Mouse (Mus musculus) frontal cortex, postnatal 25 days (tissue): ENCODE data around the gene Arpc5.
A peak's percentile ranks its signal among the peaks of the same experiment; 100 is the strongest.
"Not testable (repeated sequence)": the region's sequence is repeated elsewhere in the genome, so short reads cannot be mapped to it uniquely, and the experiment has no call there.

Experiments
- DNase-seq, 2 experiments: peaks; one replicate each; pipeline ENCODE4 v3.0.0; 2022; ENCODE audit warnings: low spot score in 2 of 2

Arpc5 gene

DNA sequence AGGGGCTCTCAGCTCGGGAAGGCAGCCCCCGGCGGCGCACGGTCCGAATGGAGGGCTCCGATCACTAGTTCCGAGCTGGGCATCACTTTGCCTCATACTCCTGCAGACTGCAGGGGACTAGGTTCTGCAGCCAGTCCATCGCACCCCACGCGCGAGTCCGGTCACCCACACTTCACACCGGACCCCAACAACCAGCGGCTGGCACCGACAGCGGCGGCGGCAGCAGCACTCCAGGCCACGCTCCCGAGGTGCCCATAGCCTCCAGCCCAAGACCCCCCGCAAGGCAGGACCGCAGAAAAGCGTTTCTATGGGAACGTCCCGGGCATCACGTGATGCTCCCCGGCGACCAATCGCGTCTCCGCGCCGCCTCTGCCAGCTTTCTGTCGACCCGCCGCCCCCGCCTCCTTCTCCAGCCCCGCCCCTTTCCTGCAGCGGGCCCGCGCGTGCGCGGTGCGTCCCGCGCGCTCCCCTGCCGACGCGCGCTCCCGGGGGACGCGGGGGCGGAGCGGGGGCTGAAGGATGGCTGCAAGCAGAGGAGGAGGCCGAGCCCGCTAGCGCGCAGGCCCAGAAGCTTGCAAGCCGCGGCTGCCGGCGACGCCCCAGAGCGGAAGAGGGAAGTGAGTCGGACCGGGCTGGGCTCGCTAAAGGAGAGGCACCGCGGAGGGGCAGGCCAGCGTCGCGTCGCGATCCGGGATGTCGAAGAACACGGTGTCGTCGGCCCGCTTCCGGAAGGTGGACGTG, at the start of gene Arpc5, which contains the start of gene Rgl1:
Gene Arpc5 (plus strand): TSS at position 511 of the 741 bp plus-strand sequence.
Gene Rgl1 (minus strand): TSS at position 320 of the 741 bp plus-strand sequence.
- peak; percentile 89 to 91 for DNase-seq

DNA sequence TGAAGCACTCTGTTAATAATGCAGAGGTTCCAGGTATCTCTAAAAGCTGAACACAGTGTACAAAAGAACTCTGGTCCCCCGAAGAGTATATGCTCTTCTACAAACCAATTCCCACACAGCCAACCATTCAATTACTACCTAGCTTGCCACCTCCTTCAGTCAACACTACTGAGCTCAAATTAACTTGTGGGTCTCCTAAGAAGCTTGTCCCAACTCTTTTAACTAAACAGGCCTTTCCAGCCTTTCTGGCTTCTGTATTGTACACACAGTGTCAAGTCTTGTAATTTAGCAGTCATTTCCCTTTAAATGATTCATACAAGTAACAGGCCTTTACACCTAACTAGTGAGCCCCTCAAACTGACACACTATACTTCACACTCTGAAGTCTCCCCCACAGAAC, 49.0 kb upstream of the Arpc5 start:
- DNase-seq = no peak

DNA sequence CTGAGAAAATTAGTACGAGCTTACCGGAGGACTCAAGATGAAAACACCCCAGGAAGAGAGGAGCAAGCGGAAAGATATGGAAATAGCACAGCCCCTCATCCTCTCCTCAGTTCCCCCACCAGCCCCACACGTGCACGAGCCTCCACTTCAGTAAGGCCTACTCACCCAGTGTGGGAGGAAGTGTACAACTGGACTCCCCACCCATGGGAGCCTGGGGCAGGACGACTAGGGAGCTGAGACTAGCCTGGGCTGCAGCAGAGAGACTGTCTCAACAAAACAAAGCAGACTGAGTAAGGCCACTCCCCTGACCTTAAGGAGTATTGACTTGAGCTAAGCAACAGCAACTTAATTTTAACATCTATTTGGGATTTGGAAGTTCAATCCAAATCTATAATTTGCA, 48.1 kb upstream of the Arpc5 start:
- no peak for DNase-seq

DNA sequence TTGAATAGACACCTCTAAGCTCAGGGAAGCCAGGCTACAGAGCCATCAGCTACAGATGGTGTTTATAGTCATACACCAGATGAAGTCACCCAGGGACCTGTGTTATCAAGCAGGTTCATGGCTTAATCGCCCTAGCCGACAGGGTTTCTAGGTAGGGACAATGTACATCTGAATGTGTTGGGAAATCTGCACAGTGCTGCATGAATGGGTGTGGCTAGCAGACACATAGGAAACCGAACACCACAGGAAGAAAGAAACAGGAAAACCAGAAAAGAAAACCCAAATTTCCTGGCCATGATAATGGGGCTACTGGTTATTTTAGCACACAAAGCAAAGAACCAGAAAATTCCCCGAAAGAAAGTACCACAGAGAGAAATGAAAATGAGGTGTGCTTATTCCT, 45.4 kb upstream of the Arpc5 start:
- no peak for DNase-seq

DNA sequence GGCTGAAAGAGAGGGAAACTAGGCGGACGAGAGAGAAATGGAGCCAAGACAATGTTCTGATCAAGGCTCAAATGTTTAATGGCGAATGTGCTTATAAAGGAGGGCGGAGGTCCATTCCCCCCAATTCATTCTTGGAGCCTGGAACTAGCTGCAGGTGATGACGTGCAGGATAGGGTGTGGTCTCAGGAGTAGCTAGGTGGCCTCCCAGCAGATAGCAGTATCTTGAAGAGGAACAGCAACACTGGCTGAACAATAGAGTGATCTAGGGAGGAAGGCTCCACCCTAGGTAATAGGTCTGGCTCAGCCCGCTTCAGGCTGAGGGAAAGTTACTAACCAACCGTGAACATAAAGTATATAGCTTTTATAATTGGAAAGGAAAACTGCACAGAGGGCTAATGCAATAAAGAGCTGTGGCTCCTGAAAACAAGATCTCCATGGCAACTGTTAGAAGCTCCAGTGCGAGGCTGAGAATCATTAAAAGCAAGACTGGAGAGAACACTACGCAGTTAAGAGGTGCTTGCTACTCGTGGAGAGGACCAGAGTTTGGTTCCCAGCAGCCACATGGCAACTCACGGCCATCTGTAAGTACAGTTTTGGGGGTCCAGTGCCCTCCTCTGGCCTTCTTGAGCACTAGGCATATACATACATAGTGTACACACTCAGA, 44.7 kb upstream of the Arpc5 start:
- DNase-seq = no peak

DNA sequence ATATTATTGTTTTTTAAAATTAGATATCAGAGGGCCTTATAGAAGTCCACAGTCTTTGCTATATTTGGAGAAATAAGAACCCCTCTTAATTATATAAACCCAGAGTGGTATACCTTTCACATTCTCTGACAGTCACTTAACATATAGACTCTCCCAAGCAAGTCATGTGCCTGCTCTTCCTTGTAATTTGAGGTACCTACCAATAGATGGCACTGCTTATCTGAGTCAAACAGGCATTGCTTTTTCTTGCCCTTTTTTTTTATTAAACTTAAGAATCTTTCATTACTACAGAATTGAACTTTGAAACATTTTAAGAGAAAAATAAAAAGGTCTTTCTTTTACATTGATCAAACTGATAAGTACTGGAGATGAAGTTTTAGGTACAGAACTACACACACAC, 42.1 kb upstream of the Arpc5 start:
- no peak for DNase-seq

DNA sequence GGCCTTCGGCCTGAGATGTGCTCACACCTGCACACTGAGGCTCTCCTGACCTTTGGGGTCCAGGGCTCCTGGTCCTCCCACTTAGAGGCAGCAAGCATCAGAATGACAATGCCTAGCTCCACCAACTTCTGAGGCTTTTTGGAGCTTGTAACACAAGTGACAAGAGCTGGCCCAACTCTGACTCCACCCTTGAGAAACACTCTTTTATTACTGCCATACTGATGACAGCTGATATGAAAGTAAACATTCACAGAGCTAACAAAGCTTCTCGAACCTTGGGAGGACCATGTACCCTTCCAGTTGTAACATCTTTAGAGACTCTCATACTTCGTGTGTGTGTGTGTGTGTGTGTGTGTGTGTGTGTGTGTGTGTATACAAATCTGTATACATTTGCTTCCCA, 40.2 kb upstream of the Arpc5 start:
- no peak for DNase-seq

DNA sequence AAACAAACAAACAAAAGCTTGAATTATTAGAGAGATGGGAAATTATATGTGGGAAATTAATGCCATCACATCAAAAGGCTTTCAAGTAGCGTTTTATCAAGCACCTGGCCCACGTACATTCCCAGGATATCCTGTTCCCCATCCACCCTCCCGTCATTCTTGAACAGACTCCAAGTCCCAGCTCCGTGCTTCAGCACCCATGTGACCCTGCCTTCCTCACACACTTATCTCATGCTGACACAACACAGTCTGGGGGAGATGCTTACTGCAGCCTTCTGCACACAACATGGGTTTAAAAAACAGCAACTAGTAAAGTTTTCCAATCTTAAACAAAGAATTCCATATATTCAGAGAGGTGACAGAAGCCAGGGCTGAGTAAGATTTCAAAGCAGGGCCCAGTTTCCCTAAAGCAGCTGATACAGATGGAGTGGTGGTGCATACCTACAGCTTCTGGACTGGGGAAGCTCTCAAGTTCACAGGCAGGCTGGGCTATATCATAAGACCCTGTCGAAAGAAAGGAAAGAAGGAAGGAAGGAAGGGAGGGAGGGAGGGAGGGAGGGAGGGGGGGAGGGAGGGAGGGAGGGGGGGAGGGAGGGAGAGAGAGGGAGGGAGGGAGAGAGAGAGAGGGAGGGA, 38.6 kb upstream of the Arpc5 start:
- no peak for DNase-seq

DNA sequence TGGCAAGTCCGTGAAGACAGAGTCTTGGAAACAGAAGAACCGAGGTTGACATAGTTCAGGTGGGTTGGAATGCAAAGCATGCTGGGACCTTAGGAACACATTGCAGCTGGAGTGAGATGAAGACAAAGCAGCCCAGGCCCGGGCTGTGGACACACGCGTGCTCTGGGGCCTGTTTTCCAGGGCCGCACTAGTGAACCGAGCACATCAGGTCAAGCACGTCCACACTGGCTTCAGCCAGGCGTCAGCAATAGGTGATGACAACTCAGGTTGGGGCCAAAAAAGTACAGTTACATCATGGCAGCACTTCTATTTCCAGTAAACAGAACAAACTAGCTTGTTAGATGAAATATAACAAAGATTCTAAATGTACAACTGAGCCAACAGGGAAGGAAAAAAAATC, 27.5 kb upstream of the Arpc5 start:
- no peak for DNase-seq

DNA sequence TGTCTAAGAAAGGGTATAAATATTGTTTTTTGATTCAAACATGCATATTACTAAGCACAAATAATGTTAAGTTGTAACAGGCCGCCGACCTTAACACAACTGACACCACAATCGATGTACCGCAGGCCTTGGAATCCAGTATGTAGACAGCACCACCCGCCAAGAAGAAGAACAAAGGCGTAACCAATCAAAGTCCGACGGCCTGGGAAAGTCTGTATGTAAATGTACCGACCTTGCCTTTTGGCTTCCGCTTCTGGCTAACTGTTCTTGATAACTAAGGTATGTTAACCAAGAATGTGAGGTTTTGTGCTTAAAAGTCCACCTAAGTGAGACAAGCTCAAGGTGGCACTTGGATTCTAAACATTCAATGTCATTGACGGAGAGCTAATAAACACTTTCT, 27.0 kb upstream of the Arpc5 start:
- no peak for DNase-seq

DNA sequence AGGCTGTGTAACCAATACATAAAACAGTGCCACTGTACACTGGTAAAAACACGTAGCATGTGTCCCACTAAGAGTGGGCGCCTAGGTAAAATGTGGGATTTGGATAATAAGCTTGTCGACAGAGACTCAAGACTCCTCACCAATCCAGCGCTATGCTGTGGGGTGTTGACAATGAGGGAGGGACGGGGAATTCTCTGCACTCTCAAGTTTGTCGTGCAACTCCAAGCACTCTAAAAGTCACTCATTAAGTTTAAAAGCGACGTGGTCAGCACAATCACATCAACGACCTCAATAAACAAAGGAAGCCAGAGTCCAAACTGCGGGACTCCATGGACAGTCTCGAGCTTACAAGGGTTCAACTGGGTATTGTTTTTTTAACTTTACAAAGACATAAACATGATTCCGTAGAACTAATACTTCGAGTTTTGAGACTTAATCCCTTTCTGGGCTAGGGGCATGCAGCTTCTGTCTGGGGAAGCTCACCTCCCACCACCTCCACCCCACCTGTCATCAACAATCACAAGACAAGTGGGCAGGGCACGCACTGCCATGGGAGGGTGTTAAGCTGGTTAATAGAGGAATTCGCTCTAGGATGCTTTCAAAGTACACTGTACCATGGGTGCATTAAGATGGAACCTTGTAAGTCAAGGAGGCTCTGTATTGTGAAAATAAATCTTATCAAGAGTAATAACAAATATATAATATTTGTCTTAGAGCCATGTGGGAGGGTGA, 23.1 kb upstream of the Arpc5 start:
- no peak for DNase-seq

DNA sequence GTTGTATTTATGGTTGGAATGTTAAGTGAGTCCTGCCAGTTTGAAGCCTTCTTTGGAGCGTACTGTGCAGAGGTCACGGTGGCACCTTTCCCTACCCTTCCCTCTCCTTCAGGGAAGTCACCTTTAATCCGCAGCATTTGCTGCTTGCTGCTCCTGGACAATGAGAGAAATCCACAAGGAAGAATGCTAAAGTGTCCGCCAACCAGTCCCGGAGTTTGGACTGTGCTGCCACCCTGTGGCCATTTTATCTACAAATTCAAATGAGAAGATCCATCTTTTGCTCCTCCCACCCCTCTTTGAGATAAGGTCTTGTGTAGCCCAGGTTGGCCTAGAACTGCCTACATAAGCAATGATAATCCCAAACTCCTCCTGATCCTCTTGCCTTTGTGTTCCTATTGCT, 19.9 kb upstream of the Arpc5 start:
- peak; percentile 79 to 85 for DNase-seq

DNA sequence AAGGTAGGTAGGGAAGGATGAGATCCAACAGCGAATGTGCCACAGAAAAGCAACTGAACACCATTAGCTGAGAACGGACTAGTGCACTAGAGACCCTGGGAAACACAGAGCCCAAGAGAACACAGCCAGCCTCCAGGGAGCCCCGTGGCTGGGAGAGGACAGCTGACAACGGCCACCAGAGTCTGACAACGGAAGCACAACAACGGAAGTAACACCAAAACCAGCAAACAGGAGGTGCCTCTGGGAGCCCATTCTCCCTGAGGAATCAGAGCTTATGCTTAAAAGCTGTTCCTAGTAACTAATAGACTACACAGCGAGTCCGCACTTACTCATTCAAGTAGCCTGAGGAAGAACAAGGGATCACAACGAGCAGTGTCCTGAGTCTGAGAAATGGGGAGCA, 17.1 kb upstream of the Arpc5 start:
- no peak for DNase-seq

DNA sequence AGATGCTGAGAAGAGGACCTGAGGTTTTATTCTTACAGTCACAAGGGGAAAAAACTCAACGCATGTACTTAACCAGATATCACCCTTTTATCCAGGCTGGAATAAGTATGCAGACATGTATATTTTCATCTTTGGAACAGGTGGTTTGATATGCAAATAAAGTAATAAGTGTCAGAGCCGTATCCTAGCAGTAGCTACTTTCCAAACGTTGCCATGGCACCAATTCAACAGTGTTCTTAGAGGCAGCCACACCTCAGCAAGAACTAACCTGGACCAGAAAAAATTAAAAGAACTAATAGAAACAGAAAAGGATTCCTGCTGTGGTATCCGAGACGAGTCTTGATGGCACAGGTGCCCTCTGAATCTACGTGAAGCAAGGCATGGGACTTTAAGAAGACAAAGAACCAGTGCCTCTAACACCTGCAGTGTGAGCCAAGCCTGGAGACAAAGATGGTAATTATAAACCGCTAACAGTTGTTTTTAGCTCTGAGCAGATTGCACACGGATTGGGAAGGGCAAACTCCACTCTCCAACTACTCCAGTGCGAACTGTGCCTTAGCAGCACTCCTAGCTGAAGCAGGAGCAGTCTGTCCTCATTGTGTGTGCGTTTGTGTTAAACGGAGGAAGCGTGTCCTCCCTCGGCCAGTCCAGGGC, 15.9 kb upstream of the Arpc5 start, which contains the start of gene Apobec4:
Gene Apobec4 (plus strand): TSS at position 240 of the 654 bp plus-strand sequence.
- DNase-seq = no peak

DNA sequence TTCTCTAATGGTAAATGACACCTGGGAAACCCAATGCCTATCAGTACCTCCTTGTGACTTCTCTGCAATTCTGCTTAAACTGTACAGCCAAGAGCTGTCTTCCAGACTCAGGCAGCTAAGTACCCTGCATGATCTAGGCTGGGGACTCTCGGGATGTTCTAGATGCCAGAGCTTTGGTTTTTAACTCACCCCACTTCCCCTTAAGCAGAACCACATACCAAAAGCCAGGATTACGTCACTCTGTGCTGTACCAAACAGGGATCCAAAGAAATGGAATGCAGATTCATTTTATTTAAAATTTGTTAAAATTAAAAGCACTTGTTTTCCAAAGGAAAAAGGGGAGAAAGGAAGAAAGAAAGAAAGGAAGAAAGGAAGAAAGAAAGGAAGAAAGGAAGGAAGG, 4.6 kb upstream of the Arpc5 start:
- no peak for DNase-seq

DNA sequence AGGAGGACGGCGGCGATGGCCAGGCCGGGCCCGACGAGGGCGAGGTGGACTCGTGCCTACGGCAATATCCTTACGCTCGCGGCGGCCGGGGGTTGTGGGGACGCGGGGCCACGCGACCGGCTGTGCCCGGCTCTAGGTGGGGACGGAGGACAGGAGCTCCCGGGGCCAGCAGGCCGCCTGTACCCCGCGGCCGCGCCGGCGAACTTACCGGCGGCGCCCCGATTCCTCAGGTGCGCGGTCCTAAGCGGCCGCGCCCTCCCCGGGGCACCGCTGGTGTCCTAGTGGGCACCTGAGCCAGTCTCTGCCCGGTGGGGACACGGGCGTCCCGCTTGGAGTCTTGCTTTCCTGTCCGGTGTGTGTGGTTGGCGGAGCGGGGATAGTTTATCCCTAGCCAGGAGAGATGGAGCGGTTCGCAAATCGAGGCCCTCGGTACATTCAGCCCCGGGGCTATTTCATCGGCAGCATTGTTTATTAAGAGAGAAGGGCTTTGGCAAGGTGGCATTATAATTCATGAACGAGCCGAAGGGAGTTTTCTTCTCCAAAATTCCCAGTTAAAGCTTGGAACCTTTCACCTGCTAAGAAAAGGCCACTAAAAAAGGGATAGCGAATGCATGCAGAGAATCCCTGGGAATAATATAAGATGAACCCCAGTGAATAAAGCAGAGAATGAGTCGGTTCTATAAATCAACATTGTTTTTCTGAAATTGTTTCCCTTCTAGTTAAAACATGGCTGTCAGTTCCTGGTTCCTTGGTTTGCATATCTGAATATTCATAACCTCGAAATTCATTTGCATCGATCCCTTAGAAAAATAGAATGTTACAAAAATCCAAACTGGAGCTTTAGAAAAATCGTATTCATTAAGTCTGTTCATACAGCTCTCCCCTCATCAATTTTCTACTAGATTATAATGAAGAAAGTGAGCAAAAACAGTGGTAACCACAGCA, 734 bp downstream of the Arpc5 start:
- no peak for DNase-seq

DNA sequence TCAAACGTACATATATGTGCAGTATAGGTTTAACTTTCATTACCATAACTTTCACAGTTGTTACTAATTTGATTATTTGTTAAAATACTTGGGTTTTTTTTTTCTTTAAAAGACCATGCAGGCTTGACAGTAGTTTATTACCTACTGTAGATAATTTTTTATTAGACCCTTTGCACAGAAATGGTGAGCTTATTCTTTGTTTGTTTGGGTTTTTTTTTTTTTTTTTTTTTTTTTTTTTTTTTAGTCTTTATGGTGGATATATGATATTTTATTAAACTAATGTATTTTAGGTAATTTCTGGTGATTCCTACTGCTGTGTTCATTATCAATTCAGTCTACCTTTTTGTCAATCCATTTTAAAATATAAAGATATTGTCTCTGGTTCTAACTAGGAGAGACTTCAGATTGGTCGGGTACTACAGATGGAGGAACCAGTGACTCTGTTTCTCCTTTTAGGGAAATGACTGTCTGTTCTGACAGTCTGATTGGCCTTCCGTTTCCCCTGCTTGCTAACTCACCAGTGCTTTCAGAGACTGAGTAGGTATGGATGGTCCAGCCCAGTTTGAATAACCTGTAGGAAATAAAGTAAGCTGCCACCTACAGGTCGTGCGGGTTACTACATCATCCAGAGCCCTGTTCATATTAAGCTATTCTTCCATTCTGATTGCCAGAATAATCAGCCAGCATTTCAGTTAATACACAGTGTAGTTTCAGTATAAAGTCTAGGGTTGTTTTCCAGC, 1.6 kb downstream of the Arpc5 start:
- DNase-seq = peak; percentile 84 to 85

DNA sequence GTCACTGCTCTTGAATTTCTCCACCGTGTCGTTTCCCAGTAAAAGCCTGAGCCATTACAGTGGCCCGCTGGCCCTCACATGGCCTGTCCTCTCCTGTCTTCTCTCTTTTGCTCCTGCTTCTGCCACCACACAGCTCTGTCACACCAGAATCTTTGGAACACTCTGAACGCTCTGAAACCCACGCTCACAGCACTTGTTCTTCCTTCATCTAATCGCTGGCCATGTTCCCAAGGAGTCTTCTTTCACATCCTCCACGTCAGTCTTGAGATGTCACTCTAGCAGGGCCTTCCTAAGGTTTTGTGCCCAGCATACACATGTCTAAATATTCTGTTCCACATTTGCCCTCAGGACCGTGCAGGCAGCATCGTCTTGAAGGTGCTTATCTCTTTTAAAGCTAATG, 4.7 kb downstream of the Arpc5 start:
- DNase-seq = no peak

DNA sequence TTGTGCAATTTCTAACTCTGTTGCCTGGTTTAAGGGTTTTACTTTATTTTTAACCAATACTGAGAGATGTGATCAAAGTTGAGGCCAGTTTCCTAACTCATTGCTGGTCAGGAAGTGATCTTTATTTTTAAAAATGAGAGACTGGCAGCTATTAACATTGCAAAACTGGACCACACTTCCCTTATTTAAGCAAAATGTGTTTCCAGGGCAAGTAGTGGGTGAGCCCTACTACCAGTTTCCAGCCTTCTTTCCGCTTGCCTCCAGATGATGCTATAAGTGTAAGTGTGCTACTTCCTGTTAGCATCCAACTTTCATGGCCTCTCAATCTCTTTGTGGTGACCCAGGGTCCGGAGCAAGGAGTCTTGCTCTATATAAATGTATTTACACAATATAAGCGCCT, 8.3 kb downstream of the Arpc5 start:
- DNase-seq = not testable (repeated sequence)
